Mouse (Mus musculus): ENCODE results near the gene Gm28048. TPM values are rescaled to one million over a fixed set of nuclear protein-coding genes. Genes with fewer than 3 reads are reported as not detected.

Gm28048 gene
- 23.8 TPM for polyA plus RNA-seq (2017; shearing (Covaris generic))

GRCm38 (mm10) chr11:22981984-22982757 lies at the start of gene Gm28048, which contains the start of gene Commd1:
Gene Gm28048 (minus strand): TSS chr11:22982090.
Gene Commd1 (minus strand): TSS chr11:22982382.

GRCm38 (mm10) chr11:23007481-23008180 lies 25.7 kb upstream of the Gm28048 start, which contains the start of gene Fam161a:
Gene Fam161a (plus strand): TSS chr11:23007531.

GRCm38 (mm10) chr11:22990393-22991126 lies 8.7 kb upstream of the Gm28048 start, which contains the start of gene Cct4:
Gene Cct4 (plus strand): TSS chr11:22990519.

GRCm38 (mm10) chr11:22971835-22972709 lies 9.8 kb downstream of the Gm28048 start, which contains the start of gene Zrsr1:
Gene Zrsr1 (plus strand): TSS chr11:22972005.

GRCm38 (mm10) chr11:22860335-22861227 lies 121.3 kb downstream of the Gm28048 start, which contains the start of gene B3gnt2:
Gene B3gnt2 (minus strand): TSS chr11:22860961.

Other genes starting within 250 kb of the Gm28048 start
- 13.8 TPM for gene B3gnt2, start 121.1 kb downstream of the Gm28048 start, polyA plus RNA-seq (2017; shearing (Covaris generic))
- 3.1 TPM for gene Zrsr1, start 10.1 kb downstream of the Gm28048 start, polyA plus RNA-seq (2017; shearing (Covaris generic))
- gene Commd1, start 292 bp upstream of the Gm28048 start, polyA plus RNA-seq (2017; shearing (Covaris generic)), result 107 TPM
- 255 TPM for gene Cct4, start 8.4 kb upstream of the Gm28048 start, polyA plus RNA-seq (2017; shearing (Covaris generic))
- gene Fam161a, start 25.4 kb upstream of the Gm28048 start, polyA plus RNA-seq (2017; shearing (Covaris generic)), result 2.2 TPM

Data from CD4-positive, CD25-positive, alpha-beta regulatory T cell, adult 9 weeks (primary cell).